Mouse (Mus musculus) forebrain, embryonic 16.5 days (tissue): ENCODE data around the gene Ntrk1. TPM values are rescaled to one million over a fixed set of nuclear protein-coding genes. Genes with fewer than 3 reads are reported as not detected.
A peak's percentile ranks its signal among the peaks of the same experiment; 100 is the strongest.

ENCODE experiments used
- ATAC-seq: fragments of 200-750 bp; cut with Nextera tagmentation; 2 replicates; pipeline ENCODE4 v1.8.0; 2017; ENCODE audit warnings: mild to moderate bottlenecking, moderate library complexity
- H3K27ac ChIP-seq: fragments of 300-500 bp; sonication (generic); 2 replicates; pipeline ENCODE4 v1.5.1; 2014; ENCODE audit warnings: low read length, control low read depth
- H3K27me3 ChIP-seq: fragments of 300-500 bp; sonication (generic); replicated peaks from 2 replicates; pipeline ENCODE4 v1.6.1; 2014; ENCODE audit warnings: low read length; ENCODE audit not compliant: control insufficient read depth, insufficient read depth
- H3K36me3 ChIP-seq: fragments of 300-500 bp; sonication (generic); 2 replicates; pipeline ENCODE4 v1.6.1; 2014; ENCODE audit not compliant: control insufficient read depth, insufficient read depth
- H3K4me1 ChIP-seq: fragments of 300-500 bp; sonication (generic); replicated peaks from 2 replicates; pipeline ENCODE4 v1.6.1; 2014; ENCODE audit warnings: low read length; ENCODE audit not compliant: control insufficient read depth, insufficient read depth
- H3K4me2 ChIP-seq: fragments of 300-500 bp; sonication (generic); 2 replicates; pipeline ENCODE4 v1.6.1; 2014; ENCODE audit warnings: mild to moderate bottlenecking, low read length, control low read depth
- H3K4me3 ChIP-seq: fragments of 300-500 bp; sonication (generic); replicated peaks from 2 replicates; pipeline ENCODE4 v1.5.1; 2014; ENCODE audit warnings: mild to moderate bottlenecking, low read length, control low read depth
- H3K9ac ChIP-seq: fragments of 300-500 bp; sonication (generic); replicated peaks from 2 replicates; pipeline ENCODE4 v1.6.1; 2014; ENCODE audit warnings: low read depth, low read length, control low read depth
- H3K9me3 ChIP-seq: fragments of 300-500 bp; sonication (generic); 2 replicates; pipeline ENCODE4 v1.6.1; 2016; ENCODE audit warnings: low read length; ENCODE audit not compliant: control insufficient read depth
- WGBS: fragments of 180-500 bp; shearing (Covaris S2); extraction: QIAGEN DNeasy Blood & Tissue Kit; methylation state at CpG from one replicate; pipeline ENCODE4 v1.1.7; 2014; 5-methylcytosine and 5-hydroxymethylcytosine counted together
- polyA plus RNA-seq: library from polyadenylated mRNA; unstranded; fragments of >200 nt; fragmentation: Nextera tagmentation; extraction: Ambion mirVana; gene quantifications from 2 replicates; pipeline ENCODE4 v1.2.1, GENCODE M21; 2015

Gene Ntrk1
- polyA plus RNA-seq, 1 experiment from 2014 or later: 2.1 TPM

DNA sequence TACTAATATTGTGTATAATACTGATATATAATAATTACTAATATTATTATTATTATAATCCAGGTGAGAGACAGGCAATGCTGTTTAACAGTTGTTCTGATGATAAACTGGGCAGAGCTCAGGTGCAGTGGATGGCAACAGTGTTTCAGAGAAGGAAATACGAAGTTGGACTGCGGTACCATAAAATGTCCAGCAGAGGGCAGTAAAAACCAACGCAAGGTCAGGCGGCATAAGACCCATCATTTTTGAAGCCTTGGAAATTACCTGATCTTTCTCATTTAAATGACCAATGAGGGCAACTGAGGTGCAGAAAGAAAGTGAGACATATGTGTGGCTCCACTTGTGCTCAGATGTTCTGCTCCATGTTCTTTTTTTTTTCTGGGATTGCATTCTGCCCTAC, 24.7 kb downstream of the Ntrk1 start:
- Histone ChIP-seq H3K4me2 (no peak overlapping the region), H3K9me3 (no peaks in the 10 kb centered on the region), H3K9ac (no peak overlapping the region), H3K27me3 (peaks cover 11% of the 10 kb centered on the region; the same call in 1 of the 2 replicates), H3K4me1 (peaks cover 4% of the 10 kb centered on the region; the same call in 1 of the 2 replicates), H3K27ac (no peak overlapping the region), H3K4me3 (no peak overlapping the region), H3K36me3 (no peaks in the 10 kb centered on the region)
- ATAC-seq: no peak
- WGBS: 0% methylated on average over 4 of the region's 4 CpGs

DNA sequence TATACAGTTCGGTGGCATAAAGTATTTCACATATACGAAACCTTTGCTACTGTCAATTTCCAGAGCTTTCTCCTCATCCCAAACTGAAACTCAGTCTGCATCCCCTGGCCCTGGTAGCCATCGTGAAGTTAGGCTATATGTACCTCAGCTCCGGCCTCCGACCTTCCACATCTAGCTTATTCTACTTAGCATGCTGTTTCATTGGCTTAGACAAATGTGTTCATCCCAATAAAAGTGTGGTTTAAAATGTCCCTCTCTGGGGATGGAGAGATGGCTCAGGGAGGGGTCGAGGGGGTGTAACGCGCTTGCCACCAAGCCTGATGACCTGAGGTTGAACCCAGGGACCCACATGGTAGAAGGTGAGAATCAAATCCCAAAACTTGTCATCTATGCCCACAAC, 25.5 kb downstream of the Ntrk1 start:
- H3K4me2 ChIP-seq: no peak overlapping the region
- H3K4me3 ChIP-seq: no peak overlapping the region
- H3K27me3 ChIP-seq: peaks cover 11% of the 10 kb centered on the region; the same call in 1 of the 2 replicates
- H3K9ac ChIP-seq: no peak overlapping the region
- no peaks in the 10 kb centered on the region for H3K9me3 ChIP-seq
- H3K36me3 ChIP-seq: no peaks in the 10 kb centered on the region
- 79% methylated on average over 8 of the region's 8 CpGs for WGBS
- peaks cover 4% of the 10 kb centered on the region; the same call in 1 of the 2 replicates for H3K4me1 ChIP-seq
- no peak overlapping the region for H3K27ac ChIP-seq
- ATAC-seq: no peak

DNA sequence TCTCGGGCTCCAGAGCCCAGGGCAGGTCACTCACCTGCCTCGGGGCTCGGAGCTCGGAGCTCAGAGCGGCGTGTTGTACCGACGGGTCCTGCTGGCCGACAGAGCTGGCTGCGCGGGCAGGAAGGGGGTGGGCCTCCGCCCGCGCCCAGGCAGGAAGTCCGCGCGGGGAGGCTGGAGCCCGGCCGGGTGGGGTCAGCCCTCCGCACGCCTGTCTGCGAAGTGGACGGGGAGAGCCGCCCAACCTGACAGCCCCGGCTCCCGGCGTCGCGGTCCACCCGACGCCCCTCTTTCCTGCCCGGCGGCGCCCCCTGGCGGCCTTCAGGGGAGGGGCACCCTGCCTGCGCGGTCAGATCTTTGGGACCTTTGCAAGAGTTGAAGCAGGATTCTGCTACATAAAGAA, 26.1 kb downstream of the Ntrk1 start:
- 3% methylated on average over 34 of the region's 37 CpGs for WGBS
- peak overlapping the region; percentile 31 for H3K4me2 ChIP-seq
- no peak overlapping the region for H3K9ac ChIP-seq
- H3K4me3 ChIP-seq: peak overlapping the region; percentile 31
- H3K27me3 ChIP-seq: peaks cover 11% of the 10 kb centered on the region; the same call in 1 of the 2 replicates
- peak; percentile 29; the same call in 1 of the 2 replicates for ATAC-seq
- H3K27ac ChIP-seq: no peak overlapping the region
- peaks cover 7% of the 10 kb centered on the region; the same call in 1 of the 2 replicates for H3K4me1 ChIP-seq
- H3K36me3 ChIP-seq: no peaks in the 10 kb centered on the region
- H3K9me3 ChIP-seq: no peaks in the 10 kb centered on the region

- H3K27ac ChIP-seq: no peak overlapping the region
- no peak overlapping the region for H3K9ac ChIP-seq
Measured at GRCm38 (mm10) chr3:87768431-87768830, 26.5 kb downstream of the Ntrk1 start.

DNA sequence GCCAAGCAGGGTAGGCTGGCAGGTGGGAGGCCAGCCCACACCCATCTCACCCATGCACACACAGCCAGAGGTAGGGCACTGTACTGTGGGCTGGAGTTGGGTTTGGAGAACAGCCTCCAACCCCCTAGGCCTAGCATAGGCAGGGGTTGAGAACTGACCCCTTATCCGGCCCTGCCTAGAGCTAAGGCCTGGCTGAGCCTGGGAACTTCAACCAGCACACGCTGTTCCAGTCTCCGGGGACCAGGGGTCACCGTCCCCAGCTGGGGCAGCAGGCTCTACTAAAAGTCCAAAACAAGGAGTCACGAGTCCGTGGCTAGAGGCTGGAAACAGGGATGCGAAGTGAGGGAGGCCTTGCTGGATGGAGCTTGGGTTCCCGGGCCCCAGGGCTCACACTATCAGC, 27.2 kb downstream of the Ntrk1 start:
- H3K9me3 ChIP-seq: no peaks in the 10 kb centered on the region
- H3K9ac ChIP-seq: no peak overlapping the region
- peaks cover 7% of the 10 kb centered on the region; the same call in 1 of the 2 replicates for H3K4me1 ChIP-seq
- 69% methylated on average over 8 of the region's 8 CpGs for WGBS
- H3K27me3 ChIP-seq: peaks cover 11% of the 10 kb centered on the region; the same call in 1 of the 2 replicates
- H3K36me3 ChIP-seq: no peaks in the 10 kb centered on the region
- peak overlapping the region; percentile 8; the same call in 1 of the 2 replicates for H3K4me2 ChIP-seq
- H3K27ac ChIP-seq: no peak overlapping the region
- ATAC-seq: no peak
- H3K4me3 ChIP-seq: peak overlapping the region; percentile 2; the same call in 1 of the 2 replicates

More at GRCm38 (mm10) chr3:87768431-87768830, 26.5 kb downstream of the Ntrk1 start:
- Histone ChIP-seq H3K4me3 (peak overlapping the region; percentile 31; the same call in 1 of the 2 replicates), H3K27me3 (peaks cover 11% of the 10 kb centered on the region; the same call in 1 of the 2 replicates), H3K4me2 (peak overlapping the region; percentile 31; the same call in 1 of the 2 replicates), H3K4me1 (peaks cover 7% of the 10 kb centered on the region; the same call in 1 of the 2 replicates), H3K36me3 (no peaks in the 10 kb centered on the region), H3K9me3 (no peaks in the 10 kb centered on the region)
- no peak for ATAC-seq
- 56% methylated on average over 6 of the region's 6 CpGs for WGBS

DNA sequence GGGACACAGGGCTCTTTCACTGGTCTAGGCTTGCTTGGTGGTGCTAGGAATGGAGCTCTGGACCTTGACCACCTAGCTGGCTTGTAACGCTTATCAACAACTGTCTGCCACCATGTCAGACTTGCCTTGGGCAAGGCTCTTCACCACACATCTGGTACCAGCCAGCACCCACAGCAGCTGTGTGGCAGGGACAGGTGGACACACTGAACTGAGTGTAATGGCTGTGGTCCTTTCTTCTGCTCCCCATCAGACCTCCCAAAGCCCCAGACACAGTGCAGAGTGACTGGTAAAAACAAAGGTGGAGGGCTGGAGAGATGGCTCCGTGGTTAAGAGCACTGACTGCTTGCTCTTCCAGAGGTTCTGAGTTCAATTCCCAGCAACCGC, 28.7 kb downstream of the Ntrk1 start:
- WGBS: 83% methylated on average over 3 of the region's 3 CpGs
- no peak for ATAC-seq
- peaks cover 11% of the 10 kb centered on the region; the same call in 1 of the 2 replicates for H3K27me3 ChIP-seq

GRCm38 (mm10) chr3:87765631-87766283, 29.2 kb downstream of the Ntrk1 start:
- no peak overlapping the region for H3K4me2 ChIP-seq
- H3K4me3 ChIP-seq: no peak overlapping the region
- 69% methylated on average over 5 of the region's 5 CpGs for WGBS
- no peaks in the 10 kb centered on the region for H3K36me3 ChIP-seq
- H3K9ac ChIP-seq: no peak overlapping the region
- ATAC-seq: no peak
- no peaks in the 10 kb centered on the region for H3K9me3 ChIP-seq
- H3K4me1 ChIP-seq: peaks cover 7% of the 10 kb centered on the region; the same call in 1 of the 2 replicates
- H3K27me3 ChIP-seq: peaks cover 11% of the 10 kb centered on the region; the same call in 1 of the 2 replicates
- no peak overlapping the region for H3K27ac ChIP-seq

More for the DNA sequence above, 28.7 kb downstream of the Ntrk1 start:
- no peak overlapping the region for H3K4me2 ChIP-seq
- H3K9ac ChIP-seq: no peak overlapping the region
- no peak overlapping the region for H3K4me3 ChIP-seq
- H3K27ac ChIP-seq: no peak overlapping the region
- H3K4me1 ChIP-seq: peaks cover 7% of the 10 kb centered on the region; the same call in 1 of the 2 replicates
- no peaks in the 10 kb centered on the region for H3K9me3 ChIP-seq
- H3K36me3 ChIP-seq: no peaks in the 10 kb centered on the region

GRCm38 (mm10) chr3:87765091-87765490, 29.9 kb downstream of the Ntrk1 start:
- peaks cover 7% of the 10 kb centered on the region; the same call in 1 of the 2 replicates for H3K4me1 ChIP-seq
- H3K9ac ChIP-seq: no peak overlapping the region
- no peak overlapping the region; the same call in 1 of the 2 replicates for H3K4me2 ChIP-seq
- 14% methylated on average over 10 of the region's 10 CpGs for WGBS
- H3K27ac ChIP-seq: no peak overlapping the region
- no peak overlapping the region for H3K4me3 ChIP-seq
- no peaks in the 10 kb centered on the region for H3K9me3 ChIP-seq
- H3K36me3 ChIP-seq: no peaks in the 10 kb centered on the region
- no peak for ATAC-seq
- peaks cover 11% of the 10 kb centered on the region; the same call in 1 of the 2 replicates for H3K27me3 ChIP-seq

- peak overlapping the region; percentile 33; the same call in 1 of the 2 replicates for H3K27ac ChIP-seq
- H3K9me3 ChIP-seq: no peaks in the 10 kb centered on the region
- WGBS: 44% methylated on average over 10 of the region's 10 CpGs
- peaks cover 7% of the 10 kb centered on the region; the same call in 1 of the 2 replicates for H3K4me1 ChIP-seq
- H3K4me2 ChIP-seq: no peak overlapping the region; the same call in 1 of the 2 replicates
- H3K4me3 ChIP-seq: no peak overlapping the region
- ATAC-seq: no peak
- no peaks in the 10 kb centered on the region for H3K36me3 ChIP-seq
- H3K27me3 ChIP-seq: peaks cover 6% of the 10 kb centered on the region; the same call in 1 of the 2 replicates
- H3K9ac ChIP-seq: no peak overlapping the region
Measured at GRCm38 (mm10) chr3:87764506-87764905, 30.5 kb downstream of the Ntrk1 start.
